Mouse (Mus musculus): ENCODE measurements at regions not wholly inside any gene's neighbourhood (a gene's known extent, or its start where the extent isn't known, plus 50 kb on each side); places are given as distances from the start of the nearest gene placed in this dataset.

DNA sequence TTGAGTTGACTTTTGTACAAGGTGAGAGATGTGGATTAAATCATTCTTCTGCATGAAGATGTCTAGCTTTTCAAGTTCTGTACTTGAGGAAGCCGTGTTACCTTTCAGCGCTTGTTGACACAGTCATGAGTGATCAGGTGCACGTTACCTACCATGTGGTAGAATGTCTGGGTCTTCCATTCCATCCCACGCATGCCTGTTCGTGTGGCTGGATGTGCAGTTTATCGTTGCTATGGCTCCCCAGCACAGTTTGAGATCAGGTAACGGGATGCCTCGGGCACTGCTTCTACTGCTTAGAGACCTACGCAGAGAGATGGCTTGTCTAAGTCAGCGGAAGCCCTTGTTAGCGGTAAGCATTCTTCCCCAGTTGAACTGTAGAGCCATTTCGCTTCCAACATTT, 348.1 kb downstream of the Etnk1 start:
- no peak for DNase-seq (ENCODE audit: low spot score)
- H3K27me3 ChIP-seq (ENCODE audit: low read depth, poor library complexity, severe bottlenecking), result no peaks in the 10 kb centered on the region
- 94% methylated on average over 12 of the region's 12 CpGs for WGBS
- no peaks in the 10 kb centered on the region for H3K36me3 ChIP-seq
- no peaks in the 10 kb centered on the region for H3K4me1 ChIP-seq
- H3K4me3 ChIP-seq, result no peak overlapping the region
- peaks cover 7% of the 10 kb centered on the region for H3K9me3 ChIP-seq (replicated peaks)
- no peak overlapping the region for H3K27ac ChIP-seq (replicated peaks)

DNA sequence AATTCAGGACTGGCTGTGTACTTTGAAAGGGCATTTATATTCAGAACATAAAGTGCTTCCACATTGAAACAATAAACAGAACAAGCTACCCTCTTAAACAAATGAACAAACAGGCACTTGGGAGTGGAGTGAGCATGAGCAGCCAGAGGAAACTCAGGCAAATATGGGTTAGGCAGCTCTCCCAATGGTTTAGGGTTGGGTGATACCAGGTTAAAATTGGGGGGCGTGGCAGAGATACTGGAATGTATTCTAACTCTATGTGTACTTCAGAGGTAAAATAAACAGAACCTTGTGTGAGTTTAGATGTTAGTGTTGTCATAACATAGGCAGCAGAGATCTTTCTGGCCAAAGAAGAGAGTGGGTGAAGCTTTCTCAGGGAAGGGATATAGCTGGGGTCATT, 349.7 kb downstream of the Etnk1 start:
- Histone ChIP-seq H3K4me3 (no peak overlapping the region), H3K27me3 (ENCODE audit: low read depth, poor library complexity, severe bottlenecking) (no peaks in the 10 kb centered on the region), H3K27ac (replicated peaks) (no peak overlapping the region), H3K9me3 (replicated peaks) (0 out of 2 replicates have a peak, but pooled peaks cover 4% of the 10 kb centered on the region), H3K4me1 (no peaks in the 10 kb centered on the region), H3K36me3 (no peaks in the 10 kb centered on the region)
- no peak for DNase-seq (ENCODE audit: low spot score)
- WGBS, result 79% methylated on average over 1 of the region's 1 CpGs

DNA sequence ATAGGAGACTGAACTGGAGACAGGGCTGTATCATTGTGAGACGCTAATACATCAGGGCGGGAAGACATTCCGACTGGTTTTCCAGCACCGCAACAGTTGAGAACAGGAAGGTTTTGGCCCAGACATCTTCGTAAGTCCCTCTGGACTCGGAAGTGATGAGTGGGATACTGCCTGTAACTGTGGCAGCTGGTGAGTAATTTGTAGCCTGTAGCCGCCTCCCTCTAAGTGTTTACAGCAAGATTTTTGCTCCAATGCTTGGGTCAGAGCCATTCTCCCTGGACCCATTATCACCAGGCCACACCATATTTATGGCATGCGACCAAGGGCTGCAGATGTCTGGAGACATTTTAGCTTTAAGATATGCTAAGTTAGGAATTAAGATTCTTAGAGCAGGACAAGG, 351.5 kb downstream of the Etnk1 start:
- 96% methylated on average over 8 of the region's 8 CpGs for WGBS

DNA sequence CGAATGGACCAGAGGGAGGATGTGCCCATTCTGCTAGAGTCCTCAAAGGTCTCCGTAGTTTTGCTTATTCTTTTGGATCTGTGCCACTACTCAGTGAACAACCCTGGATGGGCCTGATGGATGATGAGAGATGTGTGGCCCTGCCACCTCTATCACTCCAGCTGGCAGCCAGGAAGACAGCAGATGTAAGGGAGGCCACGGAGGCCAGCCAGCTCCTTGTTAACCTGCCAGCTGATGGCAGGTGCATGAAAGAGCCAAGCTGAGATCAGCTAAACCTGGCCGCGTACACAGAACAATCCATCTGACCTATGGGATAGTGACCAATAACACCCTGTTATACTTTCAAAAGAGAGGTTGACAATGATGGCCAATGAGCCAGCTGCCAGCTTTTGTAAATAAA, 352.6 kb downstream of the Etnk1 start:
- Histone ChIP-seq H3K27me3 (ENCODE audit: low read depth, poor library complexity, severe bottlenecking) (no peaks in the 10 kb centered on the region), H3K36me3 (no peaks in the 10 kb centered on the region), H3K27ac (replicated peaks) (no peak overlapping the region), H3K9me3 (replicated peaks) (no peaks in the 10 kb centered on the region), H3K4me3 (no peak overlapping the region), H3K4me1 (no peaks in the 10 kb centered on the region)
- WGBS, result 93% methylated on average over 5 of the region's 5 CpGs
- no peak for DNase-seq (ENCODE audit: low spot score)

More for the DNA sequence above, 351.5 kb downstream of the Etnk1 start:
- Histone ChIP-seq H3K36me3 (no peaks in the 10 kb centered on the region), H3K4me1 (no peaks in the 10 kb centered on the region), H3K27ac (replicated peaks) (no peak overlapping the region), H3K9me3 (replicated peaks) (no peaks in the 10 kb centered on the region), H3K4me3 (no peak overlapping the region), H3K27me3 (ENCODE audit: low read depth, poor library complexity, severe bottlenecking) (no peaks in the 10 kb centered on the region)
- DNase-seq (ENCODE audit: low spot score), result no peak

DNA sequence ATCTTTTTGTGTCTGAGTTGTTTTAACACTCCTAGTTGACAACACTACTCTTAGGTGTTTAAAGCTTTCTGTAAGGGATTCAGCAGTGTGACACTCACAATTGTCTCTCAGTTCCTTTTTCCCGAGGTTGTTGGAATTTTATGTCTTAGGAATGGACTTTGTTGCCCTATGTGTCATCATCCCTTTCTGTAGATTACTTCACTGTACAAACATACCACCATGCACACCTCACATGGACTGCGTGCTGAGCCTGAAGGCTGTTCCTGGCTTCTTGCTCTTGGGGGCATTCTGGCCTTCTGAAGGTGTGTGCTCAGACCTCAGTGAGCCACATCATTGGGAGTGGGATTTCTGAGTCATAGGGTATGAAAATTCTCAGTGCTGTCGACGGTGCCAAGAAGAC, 358.1 kb downstream of the Etnk1 start:
- Histone ChIP-seq H3K4me3 (no peak overlapping the region), H3K27ac (replicated peaks) (no peak overlapping the region), H3K36me3 (no peaks in the 10 kb centered on the region), H3K9me3 (replicated peaks) (no peaks in the 10 kb centered on the region), H3K4me1 (no peaks in the 10 kb centered on the region), H3K27me3 (ENCODE audit: low read depth, poor library complexity, severe bottlenecking) (no peaks in the 10 kb centered on the region)
- 92% methylated on average over 4 of the region's 4 CpGs for whole genome bisulfite sequencing
- no peak for DNase-seq (ENCODE audit: low spot score)

DNA sequence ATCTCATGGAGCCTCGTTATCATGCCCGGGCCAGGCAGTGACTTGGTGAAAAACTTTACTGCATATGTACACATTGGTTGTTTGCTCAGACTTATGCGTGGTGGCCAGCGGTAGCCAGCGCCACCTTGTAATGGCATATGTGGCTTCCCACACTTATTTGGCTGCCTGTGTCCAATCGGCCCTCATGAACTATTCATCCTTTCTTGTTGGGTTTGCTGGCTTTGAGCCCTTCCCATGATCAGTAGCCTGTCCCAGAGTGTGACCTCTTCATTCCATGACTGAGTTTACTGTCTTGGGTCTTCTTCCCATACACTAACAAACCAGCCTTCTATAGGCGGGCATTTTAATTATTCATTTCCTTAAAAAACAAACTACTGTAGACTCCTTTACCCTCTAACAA, 361.9 kb downstream of the Etnk1 start:
- no peak for DNase-seq (ENCODE audit: low spot score)
- Histone ChIP-seq H3K27ac (replicated peaks) (no peak overlapping the region), H3K4me1 (peaks cover 12% of the 10 kb centered on the region), H3K36me3 (no peaks in the 10 kb centered on the region), H3K27me3 (ENCODE audit: low read depth, poor library complexity, severe bottlenecking) (no peaks in the 10 kb centered on the region), H3K9me3 (replicated peaks) (no peaks in the 10 kb centered on the region), H3K4me3 (no peak overlapping the region)
- WGBS, result 94% methylated on average over 7 of the region's 7 CpGs

DNA sequence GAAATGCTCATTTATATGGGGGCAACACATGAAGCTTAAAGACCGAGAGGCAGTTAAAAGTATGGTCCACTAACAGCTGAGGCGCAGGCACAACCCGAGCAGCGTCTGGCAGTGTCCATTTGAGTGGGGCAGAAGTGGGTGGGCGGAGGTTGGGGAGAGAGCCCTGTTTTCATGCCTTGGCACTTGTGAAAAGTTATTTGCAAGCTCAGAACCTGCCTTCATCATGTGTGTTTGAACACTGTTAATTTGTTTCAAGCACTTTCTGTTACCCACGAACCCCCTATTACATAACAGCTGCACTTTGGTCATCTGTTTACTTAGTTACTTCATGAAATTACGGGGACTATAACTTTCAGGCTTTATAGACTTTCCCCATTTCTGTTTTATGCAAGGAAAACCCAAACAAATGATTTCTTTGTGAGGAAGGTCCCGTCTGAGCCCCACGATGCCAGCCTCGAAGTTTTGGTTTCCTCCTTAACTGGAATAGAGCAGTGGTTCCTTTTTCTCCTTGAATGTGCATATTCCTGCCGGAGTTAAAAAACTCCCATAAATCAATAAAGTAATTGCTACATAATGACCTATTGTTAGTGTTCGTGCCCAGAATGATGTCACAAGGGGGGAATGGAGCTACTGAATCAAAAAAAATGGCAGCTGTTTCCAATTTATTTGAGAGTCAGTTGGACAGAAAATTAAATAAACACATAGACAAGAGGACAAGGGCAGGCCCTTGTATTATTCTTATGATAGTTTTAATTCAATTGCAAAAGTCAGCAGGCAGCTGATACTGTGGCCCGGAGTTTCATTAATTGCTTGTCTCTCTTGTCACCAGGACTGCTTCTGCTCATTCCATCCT, 363.6 kb downstream of the Etnk1 start:
- H3K36me3 ChIP-seq, result no peaks in the 10 kb centered on the region
- peaks cover 12% of the 10 kb centered on the region for H3K4me1 ChIP-seq
- 74% methylated on average over 13 of the region's 13 CpGs for WGBS
- no peaks in the 10 kb centered on the region for H3K9me3 ChIP-seq (replicated peaks)
- DNase-seq (ENCODE audit: low spot score), result no peak
- H3K4me3 ChIP-seq, result no peak overlapping the region
- no peaks in the 10 kb centered on the region for H3K27me3 ChIP-seq (ENCODE audit: low read depth, poor library complexity, severe bottlenecking)
- peak overlapping the region; percentile 42; the same call in 1 of the 2 replicates for H3K27ac ChIP-seq (replicated peaks)

DNA sequence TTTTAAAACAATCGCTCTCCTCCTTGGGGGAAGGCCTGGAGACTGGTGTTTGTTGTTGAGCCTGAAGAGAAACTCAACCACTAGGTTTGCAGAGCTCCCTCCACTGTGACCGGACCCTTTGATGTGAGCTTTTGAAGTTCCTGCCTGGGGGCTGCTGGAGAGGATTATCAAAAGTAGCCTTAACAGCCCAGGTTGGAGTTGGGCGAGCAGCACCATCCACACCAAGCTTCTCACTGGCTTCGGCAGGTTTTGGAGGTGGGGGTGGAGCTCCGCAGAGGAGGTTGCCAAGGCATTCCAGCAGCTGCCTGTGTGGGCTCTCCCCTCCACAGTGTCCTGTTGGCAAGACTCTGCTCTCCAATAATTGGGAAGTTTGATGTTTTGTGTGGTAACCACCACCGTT, 364.5 kb downstream of the Etnk1 start:
- peak; percentile 34 for DNase-seq (ENCODE audit: low spot score)
- Histone ChIP-seq H3K4me3 (no peak overlapping the region), H3K4me1 (peaks cover 12% of the 10 kb centered on the region), H3K9me3 (replicated peaks) (no peaks in the 10 kb centered on the region), H3K27ac (replicated peaks) (peak overlapping the region; percentile 42; the same call in 1 of the 2 replicates), H3K36me3 (no peaks in the 10 kb centered on the region), H3K27me3 (ENCODE audit: low read depth, poor library complexity, severe bottlenecking) (no peaks in the 10 kb centered on the region)
- WGBS, result 31% methylated on average over 6 of the region's 6 CpGs

DNA sequence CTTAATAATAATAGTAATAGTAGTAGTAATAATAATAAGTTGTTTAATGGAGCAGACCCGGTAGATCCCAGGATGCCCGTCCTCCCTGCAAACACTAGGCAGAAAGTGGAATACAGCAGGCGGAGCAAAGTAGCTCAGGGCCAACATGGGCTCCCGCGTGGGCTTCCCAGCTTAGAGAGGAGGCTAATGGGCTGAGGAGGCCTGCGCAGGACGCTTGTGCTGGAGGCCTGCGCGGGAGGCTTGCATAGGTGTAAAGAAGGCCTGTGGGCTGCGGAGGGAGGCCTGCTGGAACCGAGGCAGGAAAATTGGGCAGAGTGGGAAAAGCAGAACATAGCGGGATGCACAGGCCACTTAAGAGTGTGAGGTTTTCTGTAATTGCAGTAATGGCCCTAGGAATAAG, 365.4 kb downstream of the Etnk1 start:
- Histone ChIP-seq H3K27me3 (ENCODE audit: low read depth, poor library complexity, severe bottlenecking) (no peaks in the 10 kb centered on the region), H3K4me3 (no peak overlapping the region), H3K36me3 (no peaks in the 10 kb centered on the region), H3K9me3 (replicated peaks) (no peaks in the 10 kb centered on the region), H3K4me1 (peaks cover 12% of the 10 kb centered on the region), H3K27ac (replicated peaks) (no peak overlapping the region)
- 91% methylated on average over 12 of the region's 12 CpGs for WGBS
- no peak for DNase-seq (ENCODE audit: low spot score)

DNA sequence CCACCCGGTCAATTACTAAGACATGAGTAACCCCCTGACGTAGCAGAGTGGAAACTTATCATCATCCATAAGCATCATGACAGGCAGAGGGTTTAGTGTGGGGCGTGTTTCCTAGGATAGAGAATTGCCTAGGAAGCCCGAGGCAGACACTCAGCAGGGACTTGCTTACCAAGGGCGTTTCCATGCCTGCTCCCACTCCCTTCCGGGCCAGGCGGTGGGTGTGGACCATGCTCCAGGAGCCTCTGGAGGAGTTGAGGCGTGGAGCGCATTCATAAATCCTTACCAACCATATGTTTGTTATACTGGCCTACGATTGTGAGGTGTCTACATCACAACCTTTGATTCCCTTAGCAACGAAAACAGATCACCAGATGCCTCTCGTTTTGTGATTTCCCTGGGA, 368.2 kb downstream of the Etnk1 start:
- H3K36me3 ChIP-seq, result no peaks in the 10 kb centered on the region
- H3K27ac ChIP-seq (replicated peaks), result no peak overlapping the region
- WGBS, result 90% methylated on average over 12 of the region's 12 CpGs
- no peaks in the 10 kb centered on the region for H3K27me3 ChIP-seq (ENCODE audit: low read depth, poor library complexity, severe bottlenecking)
- no peak overlapping the region for H3K4me3 ChIP-seq
- peaks cover 12% of the 10 kb centered on the region for H3K4me1 ChIP-seq
- DNase-seq (ENCODE audit: low spot score), result no peak
- H3K9me3 ChIP-seq (replicated peaks), result no peaks in the 10 kb centered on the region

DNA sequence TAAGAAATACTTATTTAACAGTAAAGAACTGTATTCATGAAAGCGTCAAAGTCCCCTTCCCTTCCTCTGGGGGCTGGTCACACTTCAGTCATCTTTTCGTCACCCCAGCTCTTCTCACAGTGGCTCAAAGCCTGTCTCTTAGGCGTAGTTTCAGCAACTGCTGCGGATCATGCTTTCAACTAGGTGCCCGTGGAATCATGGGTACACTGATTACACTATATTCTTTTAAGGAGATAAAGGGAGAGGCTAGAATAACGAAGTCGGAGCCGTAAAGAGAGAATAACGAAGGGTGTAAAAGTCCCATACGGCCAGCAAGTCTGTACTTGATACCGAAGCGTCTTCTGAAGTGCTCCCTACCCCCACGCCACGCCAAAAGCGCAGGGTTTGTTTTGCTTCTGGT, 368.7 kb downstream of the Etnk1 start:
- Histone ChIP-seq H3K9me3 (replicated peaks) (no peaks in the 10 kb centered on the region), H3K27ac (replicated peaks) (no peak overlapping the region), H3K36me3 (no peaks in the 10 kb centered on the region), H3K4me1 (peaks cover 10% of the 10 kb centered on the region), H3K4me3 (no peak overlapping the region), H3K27me3 (ENCODE audit: low read depth, poor library complexity, severe bottlenecking) (no peaks in the 10 kb centered on the region)
- no peak for DNase-seq (ENCODE audit: low spot score)
- WGBS, result 93% methylated on average over 15 of the region's 15 CpGs

DNA sequence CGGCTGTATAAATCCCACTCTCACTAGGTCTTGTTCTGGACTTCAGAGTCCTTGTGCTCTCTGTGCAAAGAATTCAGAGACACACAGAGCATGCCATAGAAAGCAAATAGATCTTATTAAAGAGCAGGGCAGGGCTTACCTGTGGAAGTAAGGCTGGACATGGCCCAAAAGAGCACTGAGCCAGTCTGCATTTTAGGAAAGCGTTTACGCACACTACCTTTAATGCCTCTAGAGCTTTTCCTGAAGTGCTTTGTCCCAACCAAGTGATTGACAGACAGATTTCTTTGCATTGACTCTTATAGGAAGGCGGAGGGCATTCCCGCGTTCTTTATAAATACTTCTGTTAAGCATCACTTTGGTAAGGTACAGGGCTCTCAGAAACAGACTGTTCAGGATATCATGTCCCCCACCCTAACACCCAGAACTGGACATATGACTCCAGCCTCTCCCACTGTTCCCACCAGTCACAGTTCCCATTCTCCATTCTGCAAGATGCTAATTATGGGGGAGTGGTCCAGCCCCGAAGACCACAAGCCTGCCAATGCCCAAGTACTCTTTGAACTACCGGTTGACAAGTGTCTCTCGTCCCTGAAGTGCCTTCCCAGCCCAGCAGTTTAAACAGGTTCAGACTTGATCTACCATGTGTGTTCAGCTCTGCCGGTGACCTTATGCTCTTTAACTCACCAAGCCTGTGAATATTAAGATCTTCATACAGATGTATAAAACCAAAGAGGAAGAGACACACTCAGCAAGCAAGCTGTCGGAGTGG, 369.7 kb downstream of the Etnk1 start:
- Histone ChIP-seq H3K9me3 (replicated peaks) (no peaks in the 10 kb centered on the region), H3K36me3 (no peaks in the 10 kb centered on the region), H3K4me3 (no peak overlapping the region), H3K4me1 (peaks cover under 1% of the 10 kb centered on the region; the same call in 1 of the 2 replicates), H3K27ac (replicated peaks) (no peak overlapping the region), H3K27me3 (ENCODE audit: low read depth, poor library complexity, severe bottlenecking) (no peaks in the 10 kb centered on the region)
- DNase-seq (ENCODE audit: low spot score), result no peak
- 89% methylated on average over 11 of the region's 11 CpGs for WGBS

DNA sequence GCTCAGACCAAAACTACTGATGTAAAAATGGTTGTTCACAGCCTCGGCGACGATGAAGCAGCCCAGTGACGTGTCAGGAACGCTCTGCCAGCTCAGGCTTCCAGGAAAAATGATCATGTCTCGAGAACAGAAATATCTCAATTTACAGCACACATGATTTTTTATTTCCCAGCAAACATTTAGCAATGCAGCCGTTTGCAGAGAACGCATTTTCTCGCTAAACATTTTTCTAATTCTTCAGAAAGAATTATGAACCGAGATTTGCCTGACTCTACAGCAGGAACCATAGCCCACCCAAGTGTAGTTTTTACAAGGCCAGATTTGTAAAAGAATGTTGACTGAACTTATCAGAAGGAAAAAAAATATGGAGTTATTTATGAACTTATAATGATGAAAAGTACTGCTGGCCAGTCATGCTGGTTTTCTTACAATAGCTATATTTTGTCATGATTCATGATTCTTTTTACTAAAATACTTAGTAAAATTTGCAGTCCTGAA, 380.4 kb downstream of the Etnk1 start:
- H3K4me3 ChIP-seq, result no peak overlapping the region
- H3K36me3 ChIP-seq, result no peaks in the 10 kb centered on the region
- 91% methylated on average over 10 of the region's 10 CpGs for WGBS
- DNase-seq (ENCODE audit: low spot score), result no peak
- no peak overlapping the region for H3K27ac ChIP-seq (replicated peaks)
- no peaks in the 10 kb centered on the region for H3K4me1 ChIP-seq
- H3K27me3 ChIP-seq (ENCODE audit: low read depth, poor library complexity, severe bottlenecking), result no peaks in the 10 kb centered on the region
- no peaks in the 10 kb centered on the region for H3K9me3 ChIP-seq (replicated peaks)
